In genomic region chr15:99852606-99853237, GRCm38 (mm10) we compare ENCODE assay signal across 23 mouse cellular contexts. TPM values are rescaled to one million over a fixed set of nuclear protein-coding genes. Genes with fewer than 3 reads are reported as not detected.
DNase-seq lines count a peak whose midpoint lies in the region; ATAC-seq lines count a peak whose summit lies in the region.
"Had no signal": no experiment of that assay in that cellular context is flagged by ENCODE, and none has a peak within 500 bp of the region (broad histone marks: within the 10 kb centered on the region; RNA-seq: fewer than 3 reads in every experiment).

No protein-coding gene starts in this region.

- no peak overlapping the region for H3K9ac ChIP-seq in kidney, embryonic 15.5 days
- no peak overlapping the region for H3K9ac ChIP-seq in liver, embryonic 16.5 days (ENCODE audit: low read depth, low read length)
- H3K9ac ChIP-seq: embryonic facial prominence, embryonic 15.5 days; forebrain, embryonic 12.5 days; heart, embryonic 13.5 days; hindbrain, embryonic 14.5 days; liver, embryonic 14.5 days had no signal

- 0 out of 2 replicates have a peak overlapping the region, but pooled peaks have one; percentile 37 for H3K27ac ChIP-seq in kidney, embryonic 15.5 days
- peak overlapping the region; percentile 71 for H3K27ac ChIP-seq in liver, embryonic 16.5 days (ENCODE audit: low read length)
- H3K27ac ChIP-seq: embryonic facial prominence, embryonic 15.5 days; forebrain, embryonic 12.5 days; heart, embryonic 13.5 days; hindbrain, embryonic 14.5 days; liver, embryonic 14.5 days had no signal

- H3K9me3 ChIP-seq in kidney, embryonic 15.5 days (replicated peaks): no peaks in the 10 kb centered on the region
- H3K9me3 ChIP-seq in liver, embryonic 16.5 days (replicated peaks; ENCODE audit: control insufficient read depth, low read length): no peaks in the 10 kb centered on the region
- H3K9me3 ChIP-seq: embryonic facial prominence, embryonic 15.5 days; forebrain, embryonic 12.5 days; heart, embryonic 13.5 days had no signal

- no peak for ATAC-seq in kidney, embryonic 15.5 days (replicated peaks; ENCODE audit: low FRiP score)
- peak; percentile 74 for ATAC-seq in liver, embryonic 16.5 days (ENCODE audit: low read depth)
- ATAC-seq: midbrain, embryonic 16.5 days had no signal

- peaks cover 27% of the 10 kb centered on the region for H3K4me1 ChIP-seq in kidney, embryonic 15.5 days
- H3K4me1 ChIP-seq in liver, embryonic 16.5 days (ENCODE audit: control insufficient read depth, low read depth, low read length): no peaks in the 10 kb centered on the region; the same call in 1 of the 2 replicates

- no peaks in the 10 kb centered on the region for H3K27me3 ChIP-seq in kidney, embryonic 15.5 days
- H3K27me3 ChIP-seq in liver, embryonic 16.5 days (ENCODE audit: control insufficient read depth, insufficient read depth, low read depth, low read length): no peaks in the 10 kb centered on the region
- H3K27me3 ChIP-seq: embryonic facial prominence, embryonic 15.5 days; forebrain, embryonic 12.5 days; heart, embryonic 13.5 days had no signal

- DNase-seq in kidney, postnatal 36 days: no peak
- peak; percentile 93 for DNase-seq in NIH3T3 (ENCODE audit: low read depth)
- peak; percentile 68 for DNase-seq in yolk sac, embryonic 10.5 days (ENCODE audit: low spot score)
- no peak for DNase-seq in gastrocnemius, postnatal 25 days
- DNase-seq in c-Kit-positive CD71-positive TER-119-positive erythroid progenitor cells, embryonic 14.5 days (ENCODE audit: low spot score): no peak
- DNase-seq: adrenal gland, postnatal 14 days; cerebellum, adult 18-20 months; cerebellum, postnatal 25 days; gastrocnemius, postnatal 10 days; heart, adult 18-20 months; kidney, postnatal 14 days; left cerebral cortex, postnatal 4 days; lung, postnatal 14 days; right cerebral cortex, postnatal 25 days; thymus, postnatal 36 days had no signal

- WGBS in kidney, embryonic 15.5 days: 90% methylated on average over 2 of the region's 2 CpGs
- WGBS in liver, embryonic 16.5 days (ENCODE audit: insufficient replicate concordance): 61% methylated on average over 2 of the region's 2 CpGs

- no peaks in the 10 kb centered on the region for H3K36me3 ChIP-seq in kidney, embryonic 15.5 days
- no peaks in the 10 kb centered on the region for H3K36me3 ChIP-seq in liver, embryonic 16.5 days (ENCODE audit: control insufficient read depth, insufficient read depth)
- H3K36me3 ChIP-seq: embryonic facial prominence, embryonic 15.5 days; forebrain, embryonic 12.5 days; heart, embryonic 13.5 days had no signal

- H3K4me2 ChIP-seq in kidney, embryonic 15.5 days: no peak overlapping the region
- no peak overlapping the region for H3K4me2 ChIP-seq in liver, embryonic 16.5 days (ENCODE audit: low read depth, low read length)
- H3K4me2 ChIP-seq: embryonic facial prominence, embryonic 15.5 days; forebrain, embryonic 12.5 days; heart, embryonic 13.5 days; hindbrain, embryonic 14.5 days had no signal

- no peak overlapping the region for H3K4me3 ChIP-seq in kidney, embryonic 15.5 days (replicated peaks)
- no peak overlapping the region for H3K4me3 ChIP-seq in liver, embryonic 16.5 days (ENCODE audit: low read depth, low read length)
- H3K4me3 ChIP-seq: embryonic facial prominence, embryonic 15.5 days; forebrain, embryonic 12.5 days; heart, embryonic 13.5 days had no signal

RNA-seq across cellular contexts. Expression of gene Lima1, which starts 22.5 kb away (rescaled TPM):
- 51.5 and 55.2 TPM in 2 replicates for polyA plus RNA-seq in kidney, embryonic 15.5 days (2015; fragmentation: Nextera tagmentation; extraction: Ambion mirVana)
- 12.2 and 14.2 TPM in 2 replicates for polyA plus RNA-seq in liver, embryonic 16.5 days (2015; fragmentation: Nextera tagmentation; extraction: Ambion mirVana)
- total RNA-seq in gastrocnemius, postnatal 25 days (2021): 10 to 100 TPM; 10.9 to 12.0 TPM

Comparison
In these comparisons a context has a peak if more than half of its experiments do, and no peak if none do; other contexts are left out.
1. DNase-seq: peak in NIH3T3 (single experiment) and yolk sac, embryonic 10.5 days (single experiment); none in kidney, postnatal 36 days (0 of 2), gastrocnemius, postnatal 25 days (single experiment) and c-Kit-positive CD71-positive TER-119-positive erythroid progenitor cells, embryonic 14.5 days (single experiment).